ENCODE assay signal across 8 mouse cellular contexts in genomic region chr11:107028275-107028618, GRCm38 (mm10). TPM values are rescaled to one million over a fixed set of nuclear protein-coding genes. Genes with fewer than 3 reads are reported as not detected.
DNase-seq lines count a peak whose midpoint lies in the region; ATAC-seq and TF ChIP-seq lines count a peak whose summit lies in the region.

No protein-coding gene starts in this region.

- peak overlapping the region; percentile 82 for H3K4me2 ChIP-seq in lung, embryonic 16.5 days (ENCODE audit: low read depth, low read length)
- H3K4me2 ChIP-seq in forebrain, embryonic 12.5 days: peak overlapping the region; percentile 66
- peak overlapping the region; percentile 90 for H3K4me2 ChIP-seq in liver, embryonic 12.5 days

- H3K4me3 ChIP-seq in lung, embryonic 16.5 days (ENCODE audit: low read length): peak overlapping the region; percentile 67
- H3K4me3 ChIP-seq in forebrain, embryonic 12.5 days (replicated peaks): peak overlapping the region; percentile 63
- H3K4me3 ChIP-seq in liver, embryonic 12.5 days: peak overlapping the region; percentile 70
- H3K4me3 ChIP-seq in small intestine, adult 2 months (ENCODE audit: low read depth, low read length): peak overlapping the region; percentile 84

- no peaks in the 10 kb centered on the region for H3K9me3 ChIP-seq in lung, embryonic 16.5 days (ENCODE audit: control insufficient read depth, low read length)
- no peaks in the 10 kb centered on the region for H3K9me3 ChIP-seq in forebrain, embryonic 12.5 days
- no peaks in the 10 kb centered on the region for H3K9me3 ChIP-seq in liver, embryonic 12.5 days (replicated peaks)

- no peak for TF ChIP-seq POLR2A in small intestine, adult 2 months (IDR thresholded peaks at IDR 0.05; ENCODE audit: low read depth, low read length)

- no peaks in the 10 kb centered on the region for H3K36me3 ChIP-seq in lung, embryonic 16.5 days (ENCODE audit: control insufficient read depth, insufficient read depth, low read length)
- H3K36me3 ChIP-seq in forebrain, embryonic 12.5 days (replicated peaks): no peaks in the 10 kb centered on the region
- peaks cover 6% of the 10 kb centered on the region; the same call in 1 of the 2 replicates for H3K36me3 ChIP-seq in liver, embryonic 12.5 days
- H3K36me3 ChIP-seq in small intestine, adult 2 months (ENCODE audit: control insufficient read depth, insufficient read depth, low read length): no peaks in the 10 kb centered on the region; the same call in 1 of the 2 replicates

- H3K9ac ChIP-seq in lung, embryonic 16.5 days (ENCODE audit: low read length): peak overlapping the region; percentile 83
- peak overlapping the region; percentile 69 for H3K9ac ChIP-seq in forebrain, embryonic 12.5 days
- H3K9ac ChIP-seq in liver, embryonic 12.5 days: peak overlapping the region; percentile 82

- TF ChIP-seq CTCF in small intestine, adult 2 months (IDR thresholded peaks at IDR 0.05; ENCODE audit: extremely low read depth, insufficient read length, insufficient replicate concordance, low read depth, low read length): no peak

- peak overlapping the region; percentile 92 for H3K27ac ChIP-seq in lung, embryonic 16.5 days (ENCODE audit: low read length)
- H3K27ac ChIP-seq in forebrain, embryonic 12.5 days: peak overlapping the region; percentile 85
- peak overlapping the region; percentile 88 for H3K27ac ChIP-seq in liver, embryonic 12.5 days
- H3K27ac ChIP-seq in small intestine, adult 2 months (ENCODE audit: insufficient read depth, low read depth, low read length): peak overlapping the region; percentile 42

- peaks cover 18% of the 10 kb centered on the region for H3K4me1 ChIP-seq in lung, embryonic 16.5 days (replicated peaks; ENCODE audit: control insufficient read depth, insufficient read depth, low read length)
- peaks cover 61% of the 10 kb centered on the region for H3K4me1 ChIP-seq in forebrain, embryonic 12.5 days
- peaks cover 38% of the 10 kb centered on the region for H3K4me1 ChIP-seq in liver, embryonic 12.5 days
- peaks cover 8% of the 10 kb centered on the region for H3K4me1 ChIP-seq in small intestine, adult 2 months (ENCODE audit: control insufficient read depth, insufficient read depth, insufficient read length, low read length)

- DNase-seq in lung, adult 18-20 months: no peak
- DNase-seq in urinary bladder, postnatal 4 days (ENCODE audit: low spot score in 2 of 2): no peak
- DNase-seq in spleen, postnatal 4 days (ENCODE audit: low spot score in 2 of 2): no peak
- DNase-seq in right cerebral cortex, adult 18-20 months: no peak

- peak; percentile 37 for ATAC-seq in lung, embryonic 16.5 days (ENCODE audit: low read depth)
- peak; percentile 73 for ATAC-seq in forebrain, embryonic 12.5 days (ENCODE audit: low FRiP score)
- ATAC-seq in liver, embryonic 12.5 days: peak; percentile 53; the same call in 1 of the 2 replicates

- WGBS in lung, embryonic 16.5 days: 2% methylated on average over 29 of the region's 29 CpGs
- 2% methylated on average over 29 of the region's 29 CpGs for WGBS in forebrain, embryonic 12.5 days
- 6% methylated on average over 29 of the region's 29 CpGs for WGBS in liver, embryonic 12.5 days (ENCODE audit: insufficient replicate concordance)
- 2% methylated on average over 29 of the region's 29 CpGs for WGBS in small intestine, adult 2 months

- H3K27me3 ChIP-seq in lung, embryonic 16.5 days (ENCODE audit: control insufficient read depth, insufficient read depth, low read depth, low read length): no peaks in the 10 kb centered on the region
- H3K27me3 ChIP-seq in forebrain, embryonic 12.5 days: 0 out of 2 replicates have a peak, but pooled peaks cover 16% of the 10 kb centered on the region
- peaks cover 64% of the 10 kb centered on the region for H3K27me3 ChIP-seq in liver, embryonic 12.5 days (replicated peaks)
- peaks cover 6% of the 10 kb centered on the region; the same call in 1 of the 2 replicates for H3K27me3 ChIP-seq in small intestine, adult 2 months (ENCODE audit: control insufficient read depth, insufficient read depth, low read length)

RNA-seq across cellular contexts. Expression of gene 1810010H24Rik, which starts 2.8 kb away (rescaled TPM):
- polyA plus RNA-seq in lung, embryonic 16.5 days (2015; fragmentation: Nextera tagmentation; extraction: Ambion mirVana): 4.4 and 5.1 TPM in 2 replicates
- polyA plus RNA-seq in forebrain, embryonic 12.5 days (2016; fragmentation: Nextera tagmentation; extraction: Ambion mirVana): 2.4 and 3.1 TPM in 2 replicates
- polyA plus RNA-seq in liver, embryonic 12.5 days (2016; fragmentation: Nextera tagmentation; extraction: Ambion mirVana): 1.5 and 2.0 TPM in 2 replicates
- 1.3 and 2.7 TPM in 2 replicates for polyA plus RNA-seq in small intestine, adult 2 months (2012; rRNA removed)

RNA-seq across cellular contexts. Expression of gene Kpna2, which starts 28.9 kb away (rescaled TPM):
- 437 and 492 TPM in 2 replicates for polyA plus RNA-seq in lung, embryonic 16.5 days (2015; fragmentation: Nextera tagmentation; extraction: Ambion mirVana)
- polyA plus RNA-seq in forebrain, embryonic 12.5 days (2016; fragmentation: Nextera tagmentation; extraction: Ambion mirVana): 567 and 599 TPM in 2 replicates
- polyA plus RNA-seq in liver, embryonic 12.5 days (2016; fragmentation: Nextera tagmentation; extraction: Ambion mirVana): 360 and 381 TPM in 2 replicates
- polyA plus RNA-seq in small intestine, adult 2 months (2012; rRNA removed): 11.9 and 15.2 TPM in 2 replicates

Comparison
In these comparisons a context has a peak if more than half of its experiments do, and no peak if none do; other contexts are left out.
1. H3K27ac ChIP-seq: peak in every context shown above with its lines; median percentile 92 in lung, embryonic 16.5 days; 88 in liver, embryonic 12.5 days; 85 in forebrain, embryonic 12.5 days; 42 in small intestine, adult 2 months.
2. RNA of gene Kpna2, which starts 28.9 kb away (polyA plus RNA-seq): 567 to 599 TPM in forebrain, embryonic 12.5 days, 437 to 492 TPM in lung, embryonic 16.5 days and 360 to 381 TPM in liver, embryonic 12.5 days; 11.9 to 15.2 TPM in small intestine, adult 2 months; every median in the first group is over 10 times any median in the second.
3. Peak in every context shown above with its lines, with median percentiles within 50 percentile points of each other: ATAC-seq, H3K4me2 ChIP-seq, H3K4me3 ChIP-seq and H3K9ac ChIP-seq.